Mouse (Mus musculus) monocyte, adult 5-6 weeks (primary cell): ENCODE results near the gene Impg1. TPM values are rescaled to one million over a fixed set of nuclear protein-coding genes. Genes with fewer than 3 reads are reported as not detected.
"Not testable (repeated sequence)": the region's sequence is repeated elsewhere in the genome, so short reads cannot be mapped to it uniquely, and the experiment has no call there.

Source experiments
- ATAC-seq: fragments of 153-309, 156-312 bp; replicated peaks from 2 replicates; pipeline ENCODE4 v1.8.0; 2017; ENCODE audit warnings: mild to moderate bottlenecking; ENCODE audit not compliant: low TSS enrichment, insufficient number of reproducible peaks, severe bottlenecking, poor library complexity, low FRiP score
- total RNA-seq: library from RNA; stranded (forward); fragments of 200-1000, 200-491, 200-594 nt; gene quantifications from 3 replicates; pipeline ENCODE4 v1.2.3, GENCODE M21; 2017

Impg1 gene
- total RNA-seq, 1 experiment from 2014 or later, result not detected

DNA sequence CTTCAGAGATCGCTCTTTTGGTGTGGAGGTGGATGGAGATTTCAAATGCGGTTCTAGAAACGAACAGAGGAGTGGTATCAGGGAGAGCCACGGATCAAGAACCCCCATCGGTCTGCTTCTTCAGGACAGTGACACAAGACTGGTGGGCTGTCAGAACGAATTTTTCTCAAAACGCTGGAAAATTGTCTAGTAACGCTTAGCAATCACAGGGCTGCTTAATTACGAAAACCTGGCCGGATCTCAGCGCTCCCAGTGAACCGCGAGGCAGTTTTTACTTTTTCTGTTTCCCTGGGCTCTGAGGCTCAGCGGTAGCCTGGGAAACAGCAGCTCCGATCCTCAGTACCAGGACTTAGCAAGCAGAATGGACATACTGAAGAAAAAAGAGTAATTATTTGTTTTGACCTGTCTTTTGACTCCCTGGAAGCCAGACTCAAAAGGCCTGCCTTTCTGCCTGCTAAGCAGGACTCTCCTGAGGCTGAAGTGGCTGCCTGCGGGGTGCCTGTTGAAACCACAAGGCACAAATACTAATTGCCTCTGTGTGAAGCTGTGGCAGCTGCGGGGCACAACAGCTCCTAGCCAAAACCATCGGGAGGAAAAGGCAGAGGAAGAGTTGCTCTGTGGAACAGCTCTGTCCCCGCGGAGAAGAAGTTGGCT lies 113.5 kb downstream of the Impg1 start:
- no peak for ATAC-seq

- ATAC-seq, result no peak
Measured at GRCm38 (mm10) chr9:80351295-80351677, 114.0 kb downstream of the Impg1 start.

DNA sequence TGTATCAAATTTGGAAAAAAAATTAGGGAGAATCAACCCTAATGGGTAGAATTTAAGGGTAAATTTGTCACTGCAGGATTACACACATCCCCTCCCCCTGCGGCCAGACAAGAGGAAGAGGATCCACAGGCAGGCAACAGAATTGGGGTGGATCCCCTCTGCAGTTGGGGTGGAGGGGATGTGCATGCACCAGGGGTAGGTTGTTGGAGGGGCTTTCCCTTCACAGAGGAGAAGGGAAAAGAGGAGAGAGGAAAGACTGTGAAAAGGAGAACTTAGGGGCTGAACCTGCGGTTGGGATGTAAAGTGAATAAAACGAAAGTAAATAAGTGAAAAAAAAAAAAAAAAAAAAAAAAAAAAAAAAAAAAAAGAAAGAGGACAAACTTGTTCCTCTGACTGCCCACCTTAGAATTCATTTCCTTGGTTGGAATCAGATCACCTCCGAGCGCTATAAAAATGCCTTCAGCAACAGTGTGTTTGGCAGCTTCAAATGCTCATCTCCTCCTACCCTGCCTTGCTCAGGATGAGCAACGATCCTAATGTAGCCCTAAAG lies 120.8 kb downstream of the Impg1 start:
- no peak for ATAC-seq

DNA sequence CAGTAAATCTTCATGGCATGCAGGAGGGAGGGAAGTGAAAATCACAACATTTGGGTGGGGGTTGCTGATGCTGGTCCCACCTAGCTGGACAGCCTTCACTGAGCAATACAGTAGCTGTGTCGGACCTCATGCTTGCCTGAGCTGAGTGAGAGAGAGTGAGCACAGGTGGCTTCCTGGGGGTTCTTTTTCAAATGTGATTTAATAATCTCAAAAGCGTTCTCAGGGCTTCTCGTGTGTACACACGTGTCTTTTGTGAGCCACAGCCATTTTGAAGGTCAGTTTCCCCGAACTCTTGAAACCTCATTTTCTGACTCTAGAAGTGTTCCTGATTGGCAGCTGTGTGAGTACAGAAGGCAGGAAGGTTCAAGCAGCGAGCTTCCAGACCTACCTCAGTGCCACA lies 122.8 kb downstream of the Impg1 start:
- ATAC-seq, result no peak

GRCm38 (mm10) chr9:80341756-80342155 lies 123.5 kb downstream of the Impg1 start:
- no peak for ATAC-seq

GRCm38 (mm10) chr9:80340927-80341326 lies 124.4 kb downstream of the Impg1 start:
- no peak for ATAC-seq

GRCm38 (mm10) chr9:80338026-80338425 lies 127.3 kb downstream of the Impg1 start:
- ATAC-seq, result no peak

GRCm38 (mm10) chr9:80335660-80336357 lies 129.5 kb downstream of the Impg1 start:
- no peak for ATAC-seq

DNA sequence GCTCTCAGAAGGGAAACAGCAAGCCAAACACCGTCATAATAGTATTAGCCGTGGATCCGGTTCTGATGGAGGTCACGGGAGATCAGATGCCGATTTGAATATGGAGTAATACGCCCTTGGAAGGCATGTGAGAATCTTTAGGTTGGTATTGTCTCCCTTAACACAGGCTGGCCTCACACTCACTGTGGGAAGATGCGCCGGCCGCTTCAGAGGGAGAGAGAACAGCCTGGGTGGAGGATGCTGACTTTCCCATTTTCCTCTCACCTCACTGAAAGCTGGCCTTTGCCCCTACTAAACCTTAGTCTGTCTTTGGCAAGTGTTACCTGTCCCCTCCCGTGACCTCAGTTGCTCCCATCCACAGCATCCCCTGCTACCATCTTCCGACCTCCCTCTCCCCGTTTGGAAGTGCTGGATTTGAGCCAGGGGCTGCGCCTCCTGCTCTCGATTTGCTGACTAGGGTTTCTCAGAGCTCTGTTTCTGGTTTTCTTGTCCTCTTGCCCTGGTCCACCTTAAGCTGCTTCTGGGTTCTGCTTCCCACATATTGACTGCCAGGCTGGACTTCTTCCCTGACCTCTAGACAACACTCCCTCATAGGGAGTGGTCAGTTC lies 131.2 kb downstream of the Impg1 start:
- no peak for ATAC-seq

GRCm38 (mm10) chr9:80333466-80333865 lies 131.8 kb downstream of the Impg1 start:
- ATAC-seq, result no peak

DNA sequence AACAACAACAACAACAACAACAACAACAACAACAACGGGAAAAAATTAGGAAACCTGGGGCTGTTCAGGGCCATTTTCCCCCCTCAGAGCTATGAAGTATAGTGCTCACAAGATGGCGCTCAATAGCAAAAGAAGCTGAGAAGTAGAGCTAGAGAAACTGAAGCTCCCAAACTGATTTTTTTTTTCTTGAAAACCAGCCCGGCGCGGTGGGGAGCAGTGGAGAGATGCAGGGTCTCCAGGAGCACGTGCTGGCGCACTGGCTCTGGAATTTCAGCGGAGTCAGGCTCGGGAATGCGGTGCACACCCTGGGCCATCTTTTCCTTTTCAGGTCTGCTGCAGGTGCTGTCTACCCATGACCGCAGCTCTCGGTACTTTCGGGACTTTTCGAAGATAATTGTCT lies 133.1 kb downstream of the Impg1 start:
- ATAC-seq, result no peak

- ATAC-seq, result not testable (repeated sequence)
Measured at GRCm38 (mm10) chr9:80321051-80321887, 144.0 kb downstream of the Impg1 start.

- ATAC-seq, result no peak
Measured at GRCm38 (mm10) chr9:80318027-80318426, 147.3 kb downstream of the Impg1 start.

- ATAC-seq, result no peak
Measured at GRCm38 (mm10) chr9:80315922-80316321, 149.4 kb downstream of the Impg1 start.

DNA sequence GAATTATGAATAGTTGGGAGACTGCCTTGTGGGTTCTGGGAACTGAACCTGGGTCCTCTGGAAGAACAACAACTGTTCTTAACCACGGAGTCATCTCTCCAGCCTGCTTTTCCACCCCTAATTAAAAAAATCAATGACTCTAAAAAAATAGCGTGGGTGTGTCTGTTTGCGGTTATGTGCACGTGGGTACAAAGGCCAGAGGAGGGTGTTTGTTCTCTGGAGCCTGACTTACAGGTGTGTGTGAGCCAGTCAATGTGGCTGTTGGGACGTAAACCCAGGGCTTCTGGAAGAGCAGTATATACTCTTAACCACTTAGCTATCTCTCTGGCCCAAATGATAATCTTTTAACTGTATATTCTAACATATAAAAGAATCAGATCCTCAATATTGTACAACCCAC lies 151.7 kb downstream of the Impg1 start:
- ATAC-seq, result no peak

DNA sequence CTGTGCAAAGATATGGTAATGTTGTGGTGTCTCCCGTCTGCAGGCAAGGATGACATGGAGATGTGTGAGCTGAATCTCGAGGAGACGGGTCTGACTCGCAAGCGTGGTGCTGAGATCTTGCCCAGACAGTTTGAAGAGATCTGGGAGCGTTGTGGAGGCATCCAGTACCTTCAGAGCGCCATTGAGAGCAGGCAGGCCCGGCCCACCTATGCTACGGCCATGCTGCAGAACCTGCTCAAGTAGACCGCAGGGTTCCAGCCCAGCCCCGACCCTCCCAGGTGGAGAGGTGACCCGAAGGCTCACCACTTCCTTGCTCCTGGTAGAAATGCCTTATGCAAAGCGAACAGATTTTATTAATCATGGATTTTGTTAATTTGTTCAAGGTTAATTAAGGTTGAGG lies 157.7 kb downstream of the Impg1 start:
- ATAC-seq, result no peak

- no peak for ATAC-seq
Measured at GRCm38 (mm10) chr9:80306853-80307252, 158.4 kb downstream of the Impg1 start.

GRCm38 (mm10) chr9:80306390-80306789 lies 158.9 kb downstream of the Impg1 start:
- ATAC-seq, result no peak

DNA sequence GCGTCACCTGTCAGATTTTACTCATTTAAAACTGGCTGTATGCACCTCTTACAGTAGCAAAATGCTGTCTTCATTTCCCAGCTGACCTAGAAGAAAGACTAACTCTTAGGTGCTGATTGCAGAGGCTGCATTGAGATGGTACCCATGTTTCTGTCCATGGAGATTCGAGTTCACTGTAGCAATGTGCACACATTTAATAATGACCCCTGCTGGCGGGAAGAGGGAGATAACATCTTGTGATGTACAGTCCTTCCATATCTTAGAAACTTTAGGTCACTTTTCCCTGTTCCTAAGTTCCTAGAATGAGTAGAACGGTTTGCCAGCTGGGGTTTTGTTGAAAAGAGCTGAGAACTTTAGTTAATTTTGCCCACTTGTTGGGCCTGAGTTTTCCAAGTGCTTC lies 161.8 kb downstream of the Impg1 start:
- ATAC-seq, result no peak
